Mouse (Mus musculus) liver, postnatal 0 days (tissue): ENCODE measurements at regions not wholly inside any gene's neighbourhood (a gene's known extent, or its start where the extent isn't known, plus 50 kb on each side); places are given as distances from the start of the nearest gene placed in this dataset.

Source experiments
- CTCF ChIP-seq: sonication (generic); IDR thresholded peaks from 2 replicates; pipeline ENCODE4 v1.5.1; 2016; ENCODE audit warnings: antibody characterized with exemption, low read depth
- EP300 ChIP-seq: IDR thresholded peaks from 2 replicates; pipeline ENCODE4 v1.6.1; 2016; ENCODE audit warnings: antibody characterized with exemption, low read depth, mild to moderate bottlenecking

DNA sequence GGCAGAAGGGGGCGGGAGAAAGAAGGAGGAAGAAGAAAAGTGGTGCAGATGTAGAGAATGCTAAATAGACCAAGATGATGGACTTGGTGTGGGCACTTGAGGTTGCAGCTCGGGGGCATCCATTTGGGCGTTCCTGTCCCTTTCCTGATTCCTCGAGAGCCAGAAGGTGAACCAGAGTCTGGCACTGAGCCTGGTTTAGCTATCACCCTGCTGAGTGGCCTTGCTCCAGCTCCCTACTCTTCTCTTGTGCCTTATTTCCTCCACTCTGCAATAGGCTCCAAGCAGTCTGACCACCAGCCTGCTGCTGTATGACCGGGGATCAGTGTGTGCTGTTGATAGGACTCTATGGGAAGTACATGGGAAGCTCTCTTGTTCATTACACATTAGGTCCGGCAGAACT lies 68.1 kb downstream of the Efnb1 start:
- TF ChIP-seq CTCF: no peak
- no peak for TF ChIP-seq EP300
